Mouse (Mus musculus) brain, embryonic 14.5 days (tissue): ENCODE results near the gene Hmcn1.

ENCODE experiments used
- CTCF ChIP-seq: fragments of 200-500 bp; IDR thresholded peaks from 2 replicates; pipeline ENCODE4 v1.5.1; 2012; ENCODE audit warnings: inconsistent platforms, mild to moderate bottlenecking, moderate library complexity, borderline replicate concordance; ENCODE audit not compliant: insufficient read depth, insufficient read length; ENCODE audit errors: extremely low read depth
- POLR2A ChIP-seq: fragments of 200-500 bp; IDR thresholded peaks from 2 replicates; pipeline ENCODE4 v1.6.1; 2012; ENCODE audit warnings: mild to moderate bottlenecking, inconsistent platforms, borderline replicate concordance; ENCODE audit not compliant: poor library complexity, insufficient read depth, insufficient read length, severe bottlenecking; ENCODE audit errors: extremely low read depth

- no peak for TF ChIP-seq CTCF
- TF ChIP-seq POLR2A: no peak
These were observed 33.7 kb downstream of the Hmcn1 start for GRCm38 (mm10) chr1:150959486-150960074.
